Mouse (Mus musculus) MEL (cell line): ENCODE measurements at regions not wholly inside any gene's neighbourhood (a gene's known extent, or its start where the extent isn't known, plus 50 kb on each side); places are given as distances from the start of the nearest gene placed in this dataset.

Experiments used
- DNase-seq: peaks from one replicate; pipeline ENCODE4 v3.0.0; 2011; ENCODE audit warnings: low read depth, low spot score
- H3K27ac ChIP-seq: 2 replicates; pipeline ENCODE4 v1.5.1; 2012; ENCODE audit warnings: low read depth, mild to moderate bottlenecking, control low read depth, low read length, moderate library complexity; ENCODE audit not compliant: control insufficient read depth
- H3K27me3 ChIP-seq, 2 experiments: fragments of 150-350 bp in 1 of 2; sonication (generic) in 1 of 2; 2 replicates each; pipeline ENCODE4 v1.6.1; 2012; ENCODE audit warnings: low read length in 2 of 2, mild to moderate bottlenecking in 2 of 2, improper control_type of control experiment in 1 of 2, moderate library complexity in 1 of 2; ENCODE audit not compliant: insufficient read depth in 2 of 2, control insufficient read depth in 1 of 2
- H3K36me3 ChIP-seq, 2 experiments: 2 replicates each; pipeline ENCODE4 v1.6.1; 2012 to 2014; ENCODE audit warnings: low read length in 2 of 2, improper control_type of control experiment in 1 of 2, inconsistent platforms in 1 of 2, mild to moderate bottlenecking in 1 of 2; ENCODE audit not compliant: insufficient read depth in 2 of 2, control insufficient read depth in 1 of 2
- H3K4me1 ChIP-seq, 2 experiments: fragments of 150-350 bp in 1 of 2; sonication (generic) in 1 of 2; 2 replicates each; pipeline ENCODE4 v1.6.1; 2012; ENCODE audit warnings: low read length in 2 of 2, improper control_type of control experiment in 1 of 2, mild to moderate bottlenecking in 1 of 2; ENCODE audit not compliant: insufficient read depth in 2 of 2, control insufficient read depth in 1 of 2
- H3K4me3 ChIP-seq, 2 experiments: fragments of 150-350 bp in 1 of 2; sonication (generic) in 1 of 2; 2 replicates each; pipeline ENCODE4 v1.5.1; 2012; ENCODE audit warnings: low read depth in 2 of 2, low read length in 2 of 2, mild to moderate bottlenecking in 2 of 2, moderate library complexity in 2 of 2, control low read depth in 1 of 2, improper control_type of control experiment in 1 of 2; ENCODE audit not compliant: control insufficient read depth in 1 of 2, insufficient read depth in 1 of 2
- H3K79me2 ChIP-seq: 2 replicates; pipeline ENCODE4 v1.6.1; 2012; ENCODE audit warnings: mild to moderate bottlenecking, low read length, moderate library complexity; ENCODE audit not compliant: control insufficient read depth, poor library complexity, insufficient read depth
- H3K9ac ChIP-seq: 2 replicates; pipeline ENCODE4 v1.6.1; 2012; ENCODE audit warnings: low read depth, mild to moderate bottlenecking, control low read depth, low read length, moderate library complexity; ENCODE audit not compliant: control insufficient read depth, poor library complexity, severe bottlenecking
- H3K9me3 ChIP-seq: fragments of 150-350 bp; sonication (generic); replicated peaks from 2 replicates; pipeline ENCODE4 v1.6.1; 2012; ENCODE audit warnings: mild to moderate bottlenecking, low read length, improper control_type of control experiment, moderate library complexity; ENCODE audit not compliant: insufficient read depth
- CHD1 ChIP-seq: IDR thresholded peaks from 2 replicates; pipeline ENCODE4 v1.6.1; 2012; ENCODE audit warnings: low read depth, mild to moderate bottlenecking, inconsistent platforms, low read length, improper control_type of control experiment
- CTCF ChIP-seq, 3 experiments: IDR thresholded peaks in 2 of 3; conservative IDR thresholded peaks in 1 of 3; 2 replicates each; pipeline ENCODE4 v1.5.1; 2011 to 2012; ENCODE audit warnings: low read length in 3 of 3, low read depth in 2 of 3, mild to moderate bottlenecking in 2 of 3, improper control_type of control experiment in 1 of 3, inconsistent platforms in 1 of 3, mixed read lengths in 1 of 3, moderate library complexity in 1 of 3; ENCODE audit not compliant: control insufficient read depth in 1 of 3, insufficient read depth in 1 of 3, poor library complexity in 1 of 3, severe bottlenecking in 1 of 3
- ELF1 ChIP-seq: IDR thresholded peaks from 2 replicates; pipeline ENCODE4 v1.6.1; 2014; ENCODE audit warnings: low read depth, mild to moderate bottlenecking, inconsistent platforms, low read length, improper control_type of control experiment, moderate library complexity
- EP300 ChIP-seq, 2 experiments: IDR thresholded peaks; 2 replicates each; pipeline ENCODE4 v1.6.1; 2011; ENCODE audit warnings: improper control_type of control experiment in 2 of 2, low read length in 2 of 2, low read depth in 1 of 2, mild to moderate bottlenecking in 1 of 2
- ETS1 ChIP-seq: IDR thresholded peaks from 2 replicates; pipeline ENCODE4 v1.6.1; 2012; ENCODE audit warnings: low read depth, mild to moderate bottlenecking, inconsistent platforms, low read length, improper control_type of control experiment, moderate library complexity
- GABPA ChIP-seq: IDR thresholded peaks from 2 replicates; pipeline ENCODE4 v1.6.1; 2012; ENCODE audit warnings: low read depth, mild to moderate bottlenecking, inconsistent platforms, low read length, improper control_type of control experiment, moderate library complexity
- GATA1 ChIP-seq: IDR thresholded peaks from 2 replicates; pipeline ENCODE4 v1.6.1; 2011; ENCODE audit warnings: low read depth, low read length, improper control_type of control experiment
- HCFC1 ChIP-seq: IDR thresholded peaks from 2 replicates; pipeline ENCODE4 v1.6.1; 2012; ENCODE audit warnings: low read depth, mild to moderate bottlenecking, inconsistent platforms, low read length, improper control_type of control experiment, moderate library complexity
- JUND ChIP-seq: IDR thresholded peaks from 2 replicates; pipeline ENCODE4 v1.6.1; 2011; ENCODE audit warnings: low read depth, mild to moderate bottlenecking, improper control_type of control experiment, low read length
- MAZ ChIP-seq: IDR thresholded peaks from 2 replicates; pipeline ENCODE4 v1.6.1; 2012; ENCODE audit warnings: low read depth, mild to moderate bottlenecking, inconsistent platforms, low read length, improper control_type of control experiment
- MXI1 ChIP-seq: IDR thresholded peaks from 2 replicates; pipeline ENCODE4 v1.6.1; 2011; ENCODE audit warnings: mild to moderate bottlenecking, low read depth, low read length, improper control_type of control experiment
- MYB ChIP-seq: IDR thresholded peaks from 2 replicates; pipeline ENCODE4 v1.6.1; 2011; ENCODE audit warnings: mild to moderate bottlenecking, low read depth, low read length, improper control_type of control experiment
- MYC ChIP-seq: IDR thresholded peaks from 2 replicates; pipeline ENCODE4 v1.6.1; 2011; ENCODE audit warnings: low read depth, mild to moderate bottlenecking, low read length, improper control_type of control experiment, moderate library complexity
- POLR2AphosphoS2 ChIP-seq: IDR thresholded peaks from 2 replicates; pipeline ENCODE4 v1.6.1; 2011; ENCODE audit warnings: low read length, improper control_type of control experiment
- RCOR1 ChIP-seq: IDR thresholded peaks from 2 replicates; pipeline ENCODE4 v1.6.1; 2012; ENCODE audit warnings: low read depth, mild to moderate bottlenecking, inconsistent platforms, low read length, improper control_type of control experiment
- SIN3A ChIP-seq: IDR thresholded peaks from 2 replicates; pipeline ENCODE4 v1.6.1; 2012; ENCODE audit warnings: low read length, improper control_type of control experiment, inconsistent platforms
- TAL1 ChIP-seq: IDR thresholded peaks from 2 replicates; pipeline ENCODE4 v1.6.1; 2012; ENCODE audit warnings: mild to moderate bottlenecking, inconsistent platforms, low read length, moderate library complexity, mixed read lengths
- TBP ChIP-seq: IDR thresholded peaks from 2 replicates; pipeline ENCODE4 v1.8.0; 2011; ENCODE audit warnings: low read depth, low read length, improper control_type of control experiment
- TCF12 ChIP-seq: IDR thresholded peaks from 2 replicates; pipeline ENCODE4 v1.6.1; 2014; ENCODE audit warnings: low read depth, mild to moderate bottlenecking, inconsistent platforms, low read length, improper control_type of control experiment, moderate library complexity
- USF2 ChIP-seq, 2 experiments: IDR thresholded peaks; 2 replicates each; pipeline ENCODE4 v1.6.1; 2011 to 2012; ENCODE audit warnings: improper control_type of control experiment in 2 of 2, low read length in 2 of 2, borderline replicate concordance in 1 of 2, inconsistent platforms in 1 of 2, low read depth in 1 of 2, mild to moderate bottlenecking in 1 of 2; ENCODE audit not compliant: insufficient read depth in 1 of 2
- ZC3H11A ChIP-seq: IDR thresholded peaks from 2 replicates; pipeline ENCODE4 v1.6.1; 2012; ENCODE audit warnings: low read depth, mild to moderate bottlenecking, inconsistent platforms, low read length, improper control_type of control experiment
- ZMIZ1 ChIP-seq: IDR thresholded peaks from 2 replicates; pipeline ENCODE4 v1.6.1; 2012; ENCODE audit warnings: low read depth, mild to moderate bottlenecking, inconsistent platforms, low read length, improper control_type of control experiment, moderate library complexity
- ZNF384 ChIP-seq: IDR thresholded peaks from 2 replicates; pipeline ENCODE4 v1.6.1; 2012; ENCODE audit warnings: low read depth, mild to moderate bottlenecking, inconsistent platforms, low read length, improper control_type of control experiment

GRCm38 (mm10) chr9:85167243-85167642, 145.3 kb upstream of the Gm11114 start:
- Histone ChIP-seq H3K4me1 (no peaks in the 10 kb centered on the region), H3K9me3 (no peaks in the 10 kb centered on the region), H3K9ac (no peak overlapping the region), H3K4me3 (no peak overlapping the region), H3K79me2 (no peaks in the 10 kb centered on the region), H3K27me3 (no peaks in the 10 kb centered on the region), H3K36me3 (no peaks in the 10 kb centered on the region), H3K27ac (no peak overlapping the region)
- DNase-seq, result no peak
- TF ChIP-seq JUND (no peak), GABPA (no peak), POLR2AphosphoS2 (no peak), HCFC1 (no peak), TCF12 (no peak), RCOR1 (no peak), ELF1 (no peak), MXI1 (no peak), GATA1 (no peak), ZMIZ1 (no peak)

GRCm38 (mm10) chr9:85174431-85174830, 138.1 kb upstream of the Gm11114 start:
- Histone ChIP-seq H3K9me3 (no peaks in the 10 kb centered on the region), H3K27ac (no peak overlapping the region), H3K36me3 (no peaks in the 10 kb centered on the region), H3K4me1 (no peaks in the 10 kb centered on the region)
- no peak for TF ChIP-seq POLR2AphosphoS2
- TF ChIP-seq ETS1, result no peak
- no peak for TF ChIP-seq MYC
- no peak for TF ChIP-seq ZMIZ1
- TF ChIP-seq ZC3H11A, result no peak
- TF ChIP-seq SIN3A, result no peak
- TF ChIP-seq, all 39 proteins: peak for 0
- Histone ChIP-seq H3K9ac (no peak overlapping the region), H3K79me2 (no peaks in the 10 kb centered on the region), H3K27me3 (no peaks in the 10 kb centered on the region), H3K4me3 (no peak overlapping the region)
- DNase-seq, result no peak

GRCm38 (mm10) chr9:85201202-85201601, 111.4 kb upstream of the Gm11114 start:
- no peak overlapping the region for H3K27ac ChIP-seq
- no peak for TF ChIP-seq CHD1
- no peak for TF ChIP-seq MAZ
- TF ChIP-seq EP300 (IDR thresholded peaks at IDR 0.05; ENCODE audit: low read depth in 1 of 2, low read length in 2 of 2), result no peak
- no peak for TF ChIP-seq GABPA
- TF ChIP-seq TBP, result no peak
- no peak for TF ChIP-seq POLR2AphosphoS2
- no peak for TF ChIP-seq USF2 (IDR thresholded peaks at IDR 0.05; ENCODE audit: borderline replicate concordance in 1 of 2, insufficient read depth in 1 of 2, low read depth in 1 of 2, low read length in 2 of 2)
- TF ChIP-seq GATA1, result 0 out of 2 replicates have a peak, but pooled peaks have one; percentile 22
- no peak for TF ChIP-seq MYC
- TF ChIP-seq MYB, result no peak
- TF ChIP-seq CTCF (IDR thresholded peaks at IDR 0.05 in 2 of 3, conservative IDR thresholded peaks at IDR 0.05 in 1 of 3; ENCODE audit: control insufficient read depth in 1 of 3, insufficient read depth in 1 of 3, low read depth in 2 of 3, low read length in 3 of 3, poor library complexity in 1 of 3, severe bottlenecking in 1 of 3), result no peak
- TF ChIP-seq TAL1, result no peak
- TF ChIP-seq ZMIZ1, result no peak
- no peak for TF ChIP-seq ELF1
- 0 out of 2 replicates have a peak, but pooled peaks have one; percentile 20 for TF ChIP-seq ZNF384
- no peaks in the 10 kb centered on the region for H3K36me3 ChIP-seq
- no peak overlapping the region for H3K9ac ChIP-seq
- no peaks in the 10 kb centered on the region for H3K79me2 ChIP-seq
- no peaks in the 10 kb centered on the region for H3K27me3 ChIP-seq
- H3K4me3 ChIP-seq, result no peak overlapping the region
- H3K9me3 ChIP-seq, result no peaks in the 10 kb centered on the region
- peak; percentile 2 for DNase-seq
- no peaks in the 10 kb centered on the region for H3K4me1 ChIP-seq
